Mouse (Mus musculus) inflammation-experienced regulatory T-cells, adult 6 months (primary cell): ENCODE measurements around the gene Rasal1. TPM values are rescaled to one million over a fixed set of nuclear protein-coding genes. Genes with fewer than 3 reads are reported as not detected.

ENCODE experiments used
- ATAC-seq: one replicate; pipeline ENCODE4 v1.8.0; 2017
- polyA plus RNA-seq, 3 experiments: library from polyadenylated mRNA; unstranded; fragments of 100-300 nt; shearing (Covaris generic); gene quantifications; one replicate each; pipeline ENCODE4 v1.2.1; 2017

Rasal1 gene
- polyA plus RNA-seq, 3 experiments from 2014 or later: 6.8 to 9.7 (median 6.8) TPM

- ATAC-seq: no peak
Observed at GRCm38 (mm10) chr5:120696057-120696743, 47.6 kb downstream of the Rasal1 start.

GRCm38 (mm10) chr5:120696865-120697264, 48.3 kb downstream of the Rasal1 start:
- peak; percentile 90 for ATAC-seq

GRCm38 (mm10) chr5:120698181-120698580, 49.6 kb downstream of the Rasal1 start:
- ATAC-seq: no peak

GRCm38 (mm10) chr5:120698801-120699391, 50.3 kb downstream of the Rasal1 start:
- ATAC-seq: no peak

- ATAC-seq: no peak
Observed at GRCm38 (mm10) chr5:120700996-120701790, 52.6 kb downstream of the Rasal1 start.

GRCm38 (mm10) chr5:120702421-120702820, 53.8 kb downstream of the Rasal1 start:
- no peak for ATAC-seq

- ATAC-seq: no peak
Observed at GRCm38 (mm10) chr5:120702969-120703368, 54.4 kb downstream of the Rasal1 start.

- ATAC-seq: no peak
Observed at GRCm38 (mm10) chr5:120703660-120704059, 55.0 kb downstream of the Rasal1 start.

GRCm38 (mm10) chr5:120704421-120704820, 55.8 kb downstream of the Rasal1 start:
- ATAC-seq: no peak

GRCm38 (mm10) chr5:120706541-120706940, 57.9 kb downstream of the Rasal1 start:
- ATAC-seq: no peak

- no peak for ATAC-seq
Observed at GRCm38 (mm10) chr5:120706976-120707375, 58.4 kb downstream of the Rasal1 start.

- ATAC-seq: no peak
Observed at GRCm38 (mm10) chr5:120710161-120710825, 61.7 kb downstream of the Rasal1 start.

- no peak for ATAC-seq
Observed at GRCm38 (mm10) chr5:120710826-120711248, 62.2 kb downstream of the Rasal1 start.

GRCm38 (mm10) chr5:120711416-120711815, 62.8 kb downstream of the Rasal1 start:
- peak; percentile 81 for ATAC-seq

GRCm38 (mm10) chr5:120711827-120712226, 63.2 kb downstream of the Rasal1 start, which contains the start of gene Dtx1:
TSS of gene Dtx1 (minus strand) at chr5:120711927.
- no peak for ATAC-seq

- no peak for ATAC-seq
Observed at GRCm38 (mm10) chr5:120712721-120713120, 64.1 kb downstream of the Rasal1 start.

- ATAC-seq: peak; percentile 44
Observed at GRCm38 (mm10) chr5:120714314-120714713, 65.7 kb downstream of the Rasal1 start.

GRCm38 (mm10) chr5:120717136-120717535, 68.5 kb downstream of the Rasal1 start:
- ATAC-seq: no peak

- no peak for ATAC-seq
Observed at GRCm38 (mm10) chr5:120718600-120719378, 70.2 kb downstream of the Rasal1 start.

- ATAC-seq: no peak
Observed at GRCm38 (mm10) chr5:120721005-120721404, 72.4 kb downstream of the Rasal1 start.

- no peak for ATAC-seq
Observed at GRCm38 (mm10) chr5:120725811-120726455, 77.3 kb downstream of the Rasal1 start.
